Mouse (Mus musculus): Measurements from ENCODE around the gene Rab7. TPM values are rescaled to one million over a fixed set of nuclear protein-coding genes. Genes with fewer than 3 reads are reported as not detected.

Rab7 gene
- 139 TPM for total RNA-seq (2023)

DNA sequence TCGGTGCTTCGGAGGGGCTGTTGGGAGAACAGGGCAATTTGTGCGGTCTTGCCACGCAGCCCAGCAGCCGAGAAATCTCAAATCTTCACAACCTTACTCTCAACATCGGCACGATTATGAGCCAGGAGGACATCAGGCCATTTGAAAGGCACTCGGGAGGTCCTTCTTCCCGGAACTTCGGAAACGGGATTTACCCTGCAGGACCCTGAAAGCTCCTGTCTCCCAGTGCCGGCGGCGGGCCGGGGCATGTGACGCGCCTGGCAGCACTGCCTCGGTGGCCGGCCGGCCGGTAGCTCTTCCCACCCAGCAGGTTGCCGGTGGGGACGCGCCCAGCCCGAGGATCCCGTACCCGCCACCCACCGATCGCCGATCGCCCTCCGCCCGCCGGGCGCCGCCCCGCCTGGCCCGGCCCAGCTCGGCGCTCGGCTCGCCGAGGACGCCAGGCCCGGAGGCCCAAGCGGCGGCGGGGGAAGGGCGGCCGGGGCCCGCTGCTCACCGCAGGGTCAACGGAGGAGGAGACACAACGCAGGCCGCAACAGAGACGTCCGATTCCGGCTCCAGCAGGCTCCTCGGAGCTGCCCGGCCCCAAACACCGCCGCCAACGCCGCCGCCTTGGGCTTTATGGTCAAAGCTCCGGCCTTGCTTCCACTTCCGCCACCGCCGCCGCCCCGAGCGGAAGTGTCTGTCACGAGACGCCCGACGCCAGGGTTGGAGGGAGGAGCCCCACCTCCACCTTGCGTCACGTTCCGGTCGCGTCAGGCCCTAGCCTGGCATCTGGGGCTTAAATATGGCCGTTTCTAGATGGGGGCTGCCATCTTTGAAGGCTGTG is at the start of gene Rab7:
Gene Rab7, minus strand, starts transcription at position 694 of the 829 bp plus-strand sequence.

DNA sequence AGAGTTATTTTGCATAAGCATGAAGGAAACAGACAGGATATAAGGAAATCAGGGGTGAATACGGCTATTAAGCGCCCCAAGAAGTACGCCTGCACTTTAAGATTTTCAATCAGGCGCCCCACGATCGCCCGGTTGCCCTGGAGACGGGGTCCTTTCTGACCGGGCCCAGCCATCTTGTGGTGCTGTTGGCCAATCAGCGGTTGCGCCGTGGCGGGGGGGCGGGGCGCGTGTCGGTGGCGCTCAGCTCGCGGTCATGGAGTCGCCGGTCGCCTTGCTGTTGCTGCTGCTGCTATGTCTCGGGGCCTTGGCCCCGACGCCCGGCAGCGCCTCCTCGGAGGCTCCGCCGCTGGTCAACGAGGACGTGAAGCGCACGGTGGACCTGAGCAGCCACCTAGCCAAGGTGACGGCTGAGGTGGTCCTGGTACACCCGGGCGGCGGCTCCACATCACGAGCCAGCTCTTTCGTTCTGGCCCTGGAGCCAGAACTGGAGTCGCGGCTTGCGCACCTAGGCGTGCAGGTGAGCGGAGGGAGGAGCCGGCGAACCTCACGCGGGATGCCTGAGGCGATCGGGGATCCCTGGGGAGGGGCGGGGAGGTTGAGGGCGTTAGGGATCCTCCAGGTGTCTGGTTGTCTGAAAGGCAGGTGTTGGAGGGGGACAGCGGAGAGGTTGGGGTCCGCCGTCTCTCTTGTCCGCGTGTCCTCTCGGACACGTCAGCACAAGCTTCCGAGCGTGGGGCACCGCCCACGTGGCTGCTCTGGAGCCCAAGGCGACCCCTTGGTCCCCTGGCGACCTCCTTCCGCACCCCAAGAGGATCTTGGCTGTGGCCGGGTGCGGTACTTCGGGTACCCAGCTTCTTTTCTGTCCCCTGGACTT is 39.4 kb upstream of the Rab7 start, which contains the start of gene Rpn1:
Gene Rpn1, plus strand, starts transcription at position 205 of the 874 bp plus-strand sequence.

DNA sequence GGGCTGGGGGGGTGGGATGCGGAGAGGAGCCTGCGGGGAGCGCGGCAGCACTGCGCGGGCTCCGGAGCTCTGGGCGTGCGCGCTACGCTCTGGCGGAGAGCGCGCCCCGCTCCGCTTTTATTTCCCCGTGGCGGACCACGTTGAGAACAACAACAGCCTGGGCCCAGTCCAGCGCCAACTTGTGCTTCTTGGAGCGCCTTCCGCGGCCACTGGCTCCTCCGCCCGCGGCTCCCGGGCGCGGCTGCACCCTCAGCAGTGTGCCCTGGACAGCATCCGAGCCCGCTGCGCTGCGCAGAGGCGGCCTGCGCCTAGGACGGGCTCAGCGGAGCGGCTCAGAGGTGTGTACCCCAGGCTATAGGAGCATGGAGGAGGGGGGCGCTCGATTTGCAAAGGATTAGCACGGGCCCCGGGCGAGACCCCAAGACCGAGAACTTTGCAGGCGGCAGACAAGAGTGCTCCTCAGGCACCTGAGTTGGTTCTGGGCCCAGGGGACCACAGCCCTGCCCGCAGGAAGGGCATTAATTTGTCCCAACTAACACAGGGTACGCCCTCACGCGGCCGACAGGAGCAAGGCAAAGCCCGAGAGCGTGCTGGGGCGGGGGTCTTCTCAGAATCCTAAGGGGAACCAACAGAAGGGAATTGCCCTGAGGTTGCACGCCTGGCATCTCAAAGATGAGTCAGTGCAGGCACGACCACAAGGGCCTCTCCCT is 63.4 kb downstream of the Rab7 start, which contains the start of gene H1fx:
Gene H1fx, minus strand, starts transcription at position 91 of the 710 bp plus-strand sequence.

Other genes starting within 250 kb of the Rab7 start
- gene Rab43, start 233.1 kb downstream of the Rab7 start, total RNA-seq (2023), result 24.9 TPM
- 3.7 TPM for gene Gm45140, start 209.5 kb downstream of the Rab7 start, total RNA-seq (2023)
- gene Isy1, start 206.5 kb downstream of the Rab7 start, total RNA-seq (2023), result 106 TPM
- gene Cnbp, start 194.2 kb downstream of the Rab7 start, total RNA-seq (2023), result 483 TPM
- gene Copg1, start 157.5 kb downstream of the Rab7 start, total RNA-seq (2023), result 162 TPM
- 34.9 TPM for gene Hmces, start 131.3 kb downstream of the Rab7 start, total RNA-seq (2023)
- gene H1fx, start 63.6 kb downstream of the Rab7 start, total RNA-seq (2023), result 0.70 TPM
- gene Rpn1, start 39.2 kb upstream of the Rab7 start, total RNA-seq (2023), result 77.0 TPM
- not detected for gene Gata2, start 148.6 kb upstream of the Rab7 start, total RNA-seq (2023)
- gene Dnajb8, start 177.0 kb upstream of the Rab7 start, total RNA-seq (2023), result not detected